Mouse (Mus musculus): ENCODE data around the gene Cacna2d4.
A peak's percentile ranks its signal among the peaks of the same experiment; 100 is the strongest.

Cacna2d4 gene

GRCm38 (mm10) chr6:119390728-119391127 lies 154.4 kb downstream of the Cacna2d4 start:
- Histone ChIP-seq H3K36me3 (ENCODE audit: control insufficient read depth, insufficient read depth, low read length, poor library complexity, severe bottlenecking) (no peaks in the 10 kb centered on the region), H3K27me3 (ENCODE audit: control insufficient read depth, insufficient read depth, low read length, poor library complexity, severe bottlenecking) (no peaks in the 10 kb centered on the region)
- no peak for DNase-seq (ENCODE audit: low read depth, low spot score)

- no peaks in the 10 kb centered on the region for H3K27me3 ChIP-seq (ENCODE audit: control insufficient read depth, insufficient read depth, low read length, poor library complexity, severe bottlenecking)
- DNase-seq (ENCODE audit: low read depth, low spot score), result no peak
- H3K36me3 ChIP-seq (ENCODE audit: control insufficient read depth, insufficient read depth, low read length, poor library complexity, severe bottlenecking), result no peaks in the 10 kb centered on the region
Measured at GRCm38 (mm10) chr6:119392836-119393235, 156.5 kb downstream of the Cacna2d4 start.

- H3K36me3 ChIP-seq (ENCODE audit: control insufficient read depth, insufficient read depth, low read length, poor library complexity, severe bottlenecking), result no peaks in the 10 kb centered on the region
- no peaks in the 10 kb centered on the region for H3K27me3 ChIP-seq (ENCODE audit: control insufficient read depth, insufficient read depth, low read length, poor library complexity, severe bottlenecking)
- DNase-seq (ENCODE audit: low read depth, low spot score), result peak; percentile 82
Measured at GRCm38 (mm10) chr6:119395421-119396308, 159.3 kb downstream of the Cacna2d4 start.

- Histone ChIP-seq H3K27me3 (ENCODE audit: control insufficient read depth, insufficient read depth, low read length, poor library complexity, severe bottlenecking) (no peaks in the 10 kb centered on the region), H3K36me3 (ENCODE audit: control insufficient read depth, insufficient read depth, low read length, poor library complexity, severe bottlenecking) (no peaks in the 10 kb centered on the region)
- peak; percentile 44 for DNase-seq (ENCODE audit: low read depth, low spot score)
Measured at GRCm38 (mm10) chr6:119396309-119396634, 159.9 kb downstream of the Cacna2d4 start.

GRCm38 (mm10) chr6:119399371-119399770 lies 163.0 kb downstream of the Cacna2d4 start:
- no peak for DNase-seq (ENCODE audit: low read depth, low spot score)
- H3K36me3 ChIP-seq (ENCODE audit: control insufficient read depth, insufficient read depth, low read length, poor library complexity, severe bottlenecking), result no peaks in the 10 kb centered on the region
- H3K27me3 ChIP-seq (ENCODE audit: control insufficient read depth, insufficient read depth, low read length, poor library complexity, severe bottlenecking), result no peaks in the 10 kb centered on the region

GRCm38 (mm10) chr6:119400649-119401048 lies 164.3 kb downstream of the Cacna2d4 start:
- Histone ChIP-seq H3K27me3 (ENCODE audit: control insufficient read depth, insufficient read depth, low read length, poor library complexity, severe bottlenecking) (no peaks in the 10 kb centered on the region), H3K36me3 (ENCODE audit: control insufficient read depth, insufficient read depth, low read length, poor library complexity, severe bottlenecking) (no peaks in the 10 kb centered on the region)
- no peak for DNase-seq (ENCODE audit: low read depth, low spot score)

GRCm38 (mm10) chr6:119401545-119402304 lies 165.4 kb downstream of the Cacna2d4 start:
- H3K27me3 ChIP-seq (ENCODE audit: control insufficient read depth, insufficient read depth, low read length, poor library complexity, severe bottlenecking), result no peaks in the 10 kb centered on the region
- peak; percentile 25 for DNase-seq (ENCODE audit: low read depth, low spot score)

More at GRCm38 (mm10) chr6:119401545-119402304, 165.4 kb downstream of the Cacna2d4 start:
- no peaks in the 10 kb centered on the region for H3K36me3 ChIP-seq (ENCODE audit: control insufficient read depth, insufficient read depth, low read length, poor library complexity, severe bottlenecking)

All from splenic B cell, adult 2 months (primary cell).